Mouse (Mus musculus): ENCODE measurements around the gene Inmt.
"Not testable (repeated sequence)": the region's sequence is repeated elsewhere in the genome, so short reads cannot be mapped to it uniquely, and the experiment has no call there.

Gene Inmt

GRCm38 (mm10) chr6:55174741-55175181 is at the start of gene Inmt:
Inmt (minus strand) TSS chr6:55175043.
- no peak for DNase-seq (ENCODE audit: low read depth)

- DNase-seq (ENCODE audit: low read depth), result no peak
These were observed 49.1 kb upstream of the Inmt start for GRCm38 (mm10) chr6:55223986-55224385.

DNA sequence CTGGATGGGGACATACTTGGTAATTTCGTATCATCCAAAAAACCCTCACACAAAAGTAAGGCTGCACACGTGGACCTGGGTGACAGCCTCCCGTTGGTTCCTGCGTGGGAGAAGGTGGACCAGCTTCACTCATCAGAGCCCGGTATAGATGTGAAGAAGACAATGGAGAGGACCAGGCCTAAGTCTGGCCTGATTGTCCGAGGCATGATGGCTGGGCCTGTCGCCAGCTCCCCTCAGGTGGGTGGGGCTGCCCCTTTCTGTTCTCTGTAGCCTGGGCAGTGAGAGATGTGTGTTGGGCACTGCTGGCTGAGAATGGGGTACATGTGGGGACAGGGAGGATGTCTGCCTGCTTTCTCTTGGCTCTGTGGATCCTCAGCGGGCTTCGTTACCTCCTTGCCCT is 43.4 kb upstream of the Inmt start:
- DNase-seq (ENCODE audit: low read depth), result no peak

DNA sequence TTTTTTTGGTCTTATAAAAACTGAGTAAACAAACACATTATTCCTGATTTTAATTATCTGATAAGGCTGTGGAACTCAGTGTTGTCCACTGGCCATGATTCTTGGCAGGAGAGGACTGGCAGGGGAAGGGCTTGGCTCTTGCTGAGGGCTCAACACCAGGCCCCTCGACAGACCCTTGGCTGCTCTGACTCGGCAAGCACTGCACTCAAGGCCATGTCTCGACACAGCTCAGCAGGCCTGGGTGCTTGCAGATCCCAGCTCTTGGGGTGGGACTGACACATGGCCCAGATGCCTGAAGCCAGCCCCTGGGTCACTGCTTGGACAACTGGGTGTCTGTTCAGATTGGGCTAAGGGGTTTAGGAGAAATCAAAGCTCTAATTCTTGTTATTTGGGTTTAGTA is 39.7 kb upstream of the Inmt start:
- DNase-seq (ENCODE audit: low read depth), result no peak

GRCm38 (mm10) chr6:55210423-55211365 is 35.9 kb upstream of the Inmt start:
- no peak for DNase-seq (ENCODE audit: low read depth)

GRCm38 (mm10) chr6:55207786-55208185 is 32.9 kb upstream of the Inmt start:
- no peak for DNase-seq (ENCODE audit: low read depth)

DNA sequence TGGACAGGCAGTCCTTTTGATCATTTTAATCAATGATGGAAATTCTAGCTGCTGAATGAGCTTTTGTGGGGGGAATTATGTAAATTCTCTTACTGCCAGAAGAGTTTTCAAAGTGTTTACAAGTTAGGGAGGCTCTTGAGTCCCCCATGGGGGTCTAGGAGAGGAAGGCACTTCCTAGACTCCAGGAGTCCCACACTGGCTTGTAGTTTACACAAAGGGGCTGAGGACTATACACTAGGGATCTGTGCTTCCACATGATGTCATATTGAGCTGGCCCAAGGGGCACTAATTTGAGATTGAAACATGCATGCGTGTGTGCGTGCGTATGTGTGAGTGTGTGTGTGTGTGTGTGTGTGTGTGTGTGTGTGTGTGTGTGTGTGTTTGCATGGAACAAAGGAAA is 29.1 kb upstream of the Inmt start:
- DNase-seq (ENCODE audit: low read depth), result no peak

DNA sequence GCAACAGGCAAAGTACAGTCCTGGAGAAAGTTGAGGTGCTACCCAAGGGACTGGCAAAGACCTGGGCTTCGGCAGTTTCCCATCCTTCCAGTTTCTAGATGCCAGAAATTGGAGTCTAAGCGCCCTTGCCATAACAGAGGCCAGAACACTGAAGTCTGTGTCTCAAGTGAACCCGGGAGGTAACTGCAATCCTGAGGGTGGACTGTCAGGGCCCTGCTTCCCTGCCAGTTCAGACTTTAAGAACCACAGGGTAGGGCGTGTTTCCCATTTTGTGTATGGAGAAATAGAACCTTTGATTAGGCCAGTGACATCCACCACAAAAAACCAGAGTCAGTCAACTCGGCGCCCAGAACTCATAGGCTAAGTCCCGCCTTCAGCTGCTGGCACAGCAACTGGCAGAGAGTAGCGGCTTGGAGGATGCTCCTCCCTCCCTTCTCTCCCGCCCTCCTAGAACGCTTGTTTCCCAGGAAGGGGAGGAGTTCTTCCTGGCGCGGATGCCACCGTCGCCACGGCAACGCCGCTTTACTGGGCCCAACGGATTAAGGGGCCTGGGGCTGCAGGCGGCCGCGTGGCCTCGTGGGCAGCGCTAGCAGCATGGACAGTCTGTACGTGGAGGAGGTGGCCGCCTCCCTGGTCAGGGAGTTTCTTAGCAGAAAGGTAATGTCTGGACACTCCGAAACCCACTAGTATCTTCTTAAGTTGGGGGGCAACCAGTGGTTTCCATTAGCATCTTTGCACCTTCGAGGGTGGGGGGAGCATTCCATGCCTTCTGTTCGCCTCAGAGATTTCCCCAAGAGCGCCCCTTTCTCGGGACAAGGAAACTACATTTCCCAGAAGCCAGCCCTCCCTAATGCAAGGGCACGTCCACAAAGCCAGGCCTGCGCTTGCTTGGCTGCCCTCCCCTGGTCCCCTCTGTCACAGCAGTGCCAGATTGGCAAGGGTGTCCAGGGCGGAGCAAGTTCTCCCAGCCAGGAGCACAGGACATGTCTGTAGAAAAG is 28.4 kb upstream of the Inmt start, which contains the start of gene Mindy4:
Gene Mindy4 (plus strand): TSS at position 471 of the 998 bp plus-strand sequence.
- DNase-seq (ENCODE audit: low read depth), result peak; percentile 34

DNA sequence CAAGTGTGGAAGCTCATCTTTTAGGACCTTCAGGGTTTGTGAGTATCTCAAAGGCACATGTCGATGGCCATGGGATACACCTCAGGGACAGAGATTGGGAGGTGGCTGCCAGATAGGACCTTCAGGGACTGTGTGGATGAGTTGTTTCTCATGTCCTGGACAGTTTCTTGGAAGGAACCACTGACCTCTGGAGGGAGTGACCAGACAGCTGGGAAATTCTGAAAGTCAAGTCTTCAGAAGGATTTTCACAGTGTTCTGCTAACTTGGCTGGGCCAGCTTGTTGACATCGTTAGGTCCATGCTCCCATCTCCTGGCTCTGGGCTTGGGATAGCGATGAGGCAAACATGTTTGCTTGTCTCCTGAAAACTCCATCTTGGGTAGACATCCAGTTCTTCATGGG is 24.2 kb upstream of the Inmt start:
- DNase-seq (ENCODE audit: low read depth), result no peak

DNA sequence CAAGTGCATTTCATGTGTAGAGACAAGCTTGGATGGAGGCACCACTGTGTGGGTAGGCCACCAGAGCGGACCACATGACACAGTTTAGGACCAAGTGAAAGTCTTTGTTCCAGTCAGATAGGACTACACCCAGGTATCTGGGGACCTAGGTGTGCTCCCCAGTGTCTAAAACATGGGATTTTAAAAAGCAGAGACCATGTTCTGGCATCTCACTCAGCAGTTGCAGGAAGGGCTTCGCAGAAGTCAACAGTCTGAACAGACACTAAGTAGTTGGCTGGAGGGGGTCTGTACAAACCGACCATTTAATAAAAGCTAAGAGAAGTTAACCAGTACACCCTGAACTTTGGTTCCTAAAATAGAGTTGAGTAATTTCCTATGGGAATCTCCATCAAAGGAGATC is 18.3 kb upstream of the Inmt start:
- DNase-seq (ENCODE audit: low read depth), result no peak

- no peak for DNase-seq (ENCODE audit: low read depth)
These were observed 16.7 kb upstream of the Inmt start for GRCm38 (mm10) chr6:55191537-55191936.

- no peak for DNase-seq (ENCODE audit: low read depth)
These were observed 14.6 kb upstream of the Inmt start for GRCm38 (mm10) chr6:55189406-55189805.

DNA sequence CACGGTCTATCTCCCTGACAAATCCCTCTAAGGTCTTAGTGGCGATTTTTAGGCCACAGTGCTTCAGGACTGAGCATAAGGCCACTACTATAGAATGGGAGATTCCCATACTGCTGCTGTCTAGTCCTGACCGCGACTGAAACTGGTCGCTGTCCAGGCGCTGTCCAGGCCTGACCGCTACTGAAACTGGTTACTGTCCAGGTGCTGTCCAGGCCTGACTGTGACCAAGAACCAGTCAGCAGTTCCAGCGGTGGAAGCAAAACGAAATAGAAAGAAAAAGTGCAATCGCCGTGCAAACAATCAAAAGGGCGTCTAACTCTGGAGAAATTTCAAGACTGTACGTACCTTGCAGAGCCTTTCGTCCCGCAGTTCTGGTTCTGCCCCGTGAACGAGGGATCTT is 13.0 kb upstream of the Inmt start:
- DNase-seq (ENCODE audit: low read depth), result not testable (repeated sequence)

GRCm38 (mm10) chr6:55182655-55183430 is 8.0 kb upstream of the Inmt start:
- DNase-seq (ENCODE audit: low read depth), result no peak

DNA sequence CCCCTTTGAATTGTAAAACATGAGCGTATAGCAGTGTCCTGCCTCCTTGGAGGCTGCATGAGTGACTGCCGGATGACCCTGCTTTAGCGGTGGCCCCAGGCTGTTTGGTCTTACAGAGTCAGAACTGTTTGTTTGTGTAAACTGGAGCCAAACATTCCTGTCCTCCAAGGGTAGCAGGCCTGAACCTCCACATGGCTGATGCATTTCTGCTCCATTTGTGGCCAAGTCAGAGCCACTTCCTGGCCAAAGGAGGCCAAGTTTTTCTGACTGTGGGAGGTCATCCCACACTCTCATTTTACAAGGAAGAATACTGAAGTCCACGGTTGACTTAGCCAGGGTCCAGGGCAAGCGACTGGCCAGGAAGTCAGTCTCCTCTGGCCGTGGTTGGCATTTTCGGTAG is 4.7 kb upstream of the Inmt start:
- DNase-seq (ENCODE audit: low read depth), result no peak

- DNase-seq (ENCODE audit: low read depth), result peak; percentile 26
These were observed 2.4 kb upstream of the Inmt start for GRCm38 (mm10) chr6:55177060-55177732.

DNA sequence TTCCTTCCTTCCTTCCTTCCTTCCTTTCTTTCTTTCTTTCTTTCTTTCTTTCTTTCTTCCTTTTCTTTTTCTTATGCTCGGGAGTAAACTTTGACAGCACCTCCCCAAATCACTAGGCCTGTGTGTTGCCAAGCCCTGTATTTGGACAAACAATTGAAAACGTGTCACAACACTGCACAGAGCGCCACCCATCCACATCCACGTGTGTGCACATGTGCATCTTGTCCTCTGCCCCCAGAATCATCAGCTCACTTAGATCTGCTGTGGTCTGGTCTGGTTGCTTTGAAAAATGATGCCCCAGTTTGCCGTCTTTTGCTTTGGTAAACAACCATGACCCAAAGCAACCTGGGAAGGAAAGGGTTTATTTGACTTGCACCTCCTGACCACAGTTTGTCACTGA is 1.0 kb upstream of the Inmt start:
- DNase-seq (ENCODE audit: low read depth), result no peak

DNA sequence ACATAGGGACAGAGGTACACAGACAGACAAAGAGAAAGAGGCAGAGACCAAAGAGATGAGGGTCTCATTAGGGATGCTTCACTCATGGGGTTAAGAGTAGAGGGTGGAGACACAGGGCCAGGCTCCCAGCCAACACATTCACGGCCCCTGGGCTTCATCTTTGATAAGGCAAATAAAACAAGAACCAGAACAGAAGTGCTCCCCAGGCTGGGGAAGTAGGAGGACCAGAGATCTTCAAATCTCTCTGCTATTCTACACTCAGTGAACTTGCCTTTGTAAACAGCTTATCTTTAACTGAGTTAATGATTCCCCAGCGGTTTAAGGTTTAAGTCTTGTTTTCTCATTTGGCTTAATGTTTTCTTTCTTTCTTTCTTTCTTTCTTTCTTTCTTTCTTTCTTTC is 613 bp upstream of the Inmt start:
- no peak for DNase-seq (ENCODE audit: low read depth)

GRCm38 (mm10) chr6:55173941-55174349 is 898 bp downstream of the Inmt start:
- no peak for DNase-seq (ENCODE audit: low read depth)

- no peak for DNase-seq (ENCODE audit: low read depth)
These were observed 1.7 kb downstream of the Inmt start for GRCm38 (mm10) chr6:55173171-55173570.

DNA sequence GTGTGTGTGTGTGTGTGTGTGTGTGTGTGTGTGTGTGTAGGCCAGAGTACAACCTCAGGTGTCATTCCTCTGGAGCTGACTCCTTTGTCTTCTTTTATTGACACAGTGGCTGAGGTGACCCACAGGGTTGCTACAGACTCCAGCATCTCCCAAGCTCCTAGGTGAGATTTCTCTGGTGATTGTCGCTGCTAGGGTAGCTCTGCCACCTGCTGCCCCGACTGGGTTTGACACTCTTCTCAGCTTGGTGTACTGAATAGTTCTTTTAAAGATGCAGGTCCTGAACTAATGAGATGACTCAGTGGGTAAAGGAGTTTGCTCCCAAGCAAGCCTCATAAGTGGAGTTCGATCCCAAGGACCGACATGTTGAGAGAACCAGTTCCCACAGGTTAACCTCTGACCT is 3.2 kb downstream of the Inmt start:
- no peak for DNase-seq (ENCODE audit: low read depth)
